Mouse (Mus musculus) heart, adult 2 months (tissue): ENCODE data around the gene Fxyd6.

Source experiments
- CTCF ChIP-seq: fragments of 200-600 bp; IDR thresholded peaks from 2 replicates; pipeline ENCODE4 v1.8.1; 2022; ENCODE audit warnings: antibody characterized with exemption, mild to moderate bottlenecking, moderate library complexity
- POLR2A ChIP-seq: fragments of 200-500 bp; IDR thresholded peaks from 2 replicates; pipeline ENCODE4 v1.6.1; 2011; ENCODE audit warnings: mild to moderate bottlenecking, low read depth, low read length, control low read depth; ENCODE audit not compliant: insufficient read depth

DNA sequence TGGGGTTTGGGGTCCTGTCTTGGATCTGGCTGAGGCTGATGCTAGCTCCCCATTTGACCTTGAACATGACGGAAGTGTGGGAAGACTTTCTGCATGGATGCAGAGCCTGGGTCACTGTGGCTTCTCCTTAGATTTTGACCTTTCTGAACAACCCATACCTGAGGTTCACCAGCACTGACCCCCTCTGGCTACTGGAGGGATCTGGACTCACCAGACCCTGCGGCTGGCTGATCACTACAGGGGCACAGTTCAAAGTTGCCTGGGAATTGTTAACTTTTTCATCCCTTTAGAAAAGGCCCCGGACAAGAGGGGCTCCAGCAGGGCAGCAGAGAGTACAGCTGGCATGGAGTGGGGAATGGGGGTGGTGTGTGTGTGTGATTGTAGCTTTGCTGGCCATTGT lies 36.8 kb downstream of the Fxyd6 start:
- TF ChIP-seq POLR2A, result no peak
- no peak for TF ChIP-seq CTCF
